Mouse (Mus musculus) spleen, adult 12 weeks (tissue): ENCODE measurements at regions not wholly inside any gene's neighbourhood (a gene's known extent, or its start where the extent isn't known, plus 50 kb on each side); places are given as distances from the start of the nearest gene placed in this dataset.

Source experiments
- DNase-seq: peaks from one replicate; pipeline ENCODE4 v3.0.0; 2022; ENCODE audit warnings: low spot score

GRCm38 (mm10) chr12:25453356-25453755, 356.4 kb upstream of the Id2 start:
- no peak for DNase-seq

DNA sequence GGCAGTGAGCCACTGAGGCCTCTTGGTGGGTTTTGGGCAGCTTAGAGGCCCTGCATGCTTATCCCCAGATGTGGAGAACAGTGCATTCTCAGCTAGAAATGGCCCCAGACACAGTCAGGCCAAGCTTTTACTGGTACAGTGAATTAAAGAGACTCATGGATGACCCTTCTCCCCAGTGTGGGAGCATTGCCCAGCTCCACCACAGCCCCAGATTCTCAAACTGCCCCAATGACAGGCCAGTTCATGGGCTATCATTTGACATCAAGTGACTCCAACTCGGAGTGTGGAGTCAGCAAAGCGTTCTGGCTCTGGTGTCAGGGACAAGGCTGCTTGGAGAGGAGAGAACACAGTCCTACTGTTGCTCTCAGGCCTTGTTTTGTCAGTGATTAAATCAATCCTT, 354.2 kb upstream of the Id2 start:
- no peak for DNase-seq

GRCm38 (mm10) chr12:25444355-25444754, 347.4 kb upstream of the Id2 start:
- DNase-seq = no peak

DNA sequence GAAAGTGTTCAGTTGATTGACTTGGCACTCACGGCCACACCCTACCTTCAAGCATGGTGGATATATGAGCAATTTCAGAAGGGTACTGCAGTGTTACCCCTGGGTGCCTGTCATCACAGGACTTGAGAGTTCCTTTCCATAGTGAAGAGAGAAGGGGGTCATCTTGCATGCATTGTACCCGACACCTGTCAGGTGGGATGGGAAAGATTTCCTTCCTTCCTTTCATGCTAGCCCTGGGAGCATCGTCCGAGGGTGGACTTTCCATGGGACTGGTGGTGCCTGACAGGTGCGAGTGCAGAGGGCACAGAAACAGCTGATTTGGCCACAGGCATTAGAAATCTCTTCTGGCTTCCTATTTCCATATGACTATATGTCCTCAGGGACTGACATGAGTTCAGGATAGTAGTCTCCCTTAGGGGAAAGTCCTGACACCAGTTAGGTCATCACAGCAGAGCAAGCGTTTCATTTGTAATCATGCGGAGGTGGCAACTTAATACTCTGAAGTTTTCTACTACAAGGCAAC, 342.1 kb upstream of the Id2 start:
- DNase-seq = no peak

GRCm38 (mm10) chr12:25438217-25439028, 341.5 kb upstream of the Id2 start:
- DNase-seq = no peak

DNA sequence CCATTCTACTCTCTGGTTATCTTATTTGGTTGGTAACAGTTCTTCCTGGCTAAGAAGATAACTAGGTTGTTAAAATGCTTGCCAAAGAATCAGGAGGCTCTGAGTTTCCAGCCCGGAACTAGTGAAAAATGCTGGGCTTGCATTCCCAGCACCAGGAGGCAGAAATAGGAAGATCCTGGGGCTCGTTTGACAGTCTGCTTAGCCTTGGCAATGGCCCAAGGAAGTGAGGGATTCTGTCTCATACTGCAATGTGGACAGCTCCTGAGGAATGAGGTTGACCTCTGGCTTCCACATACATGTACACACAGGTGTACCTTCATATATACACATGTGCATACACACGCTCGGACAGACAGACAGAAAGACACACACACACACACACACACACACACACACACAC, 340.6 kb upstream of the Id2 start:
- DNase-seq = no peak

- no peak for DNase-seq
Measured at GRCm38 (mm10) chr12:25436220-25436911, 339.4 kb upstream of the Id2 start.

GRCm38 (mm10) chr12:25432796-25433195, 335.9 kb upstream of the Id2 start:
- no peak for DNase-seq

GRCm38 (mm10) chr12:25430911-25431310, 334.0 kb upstream of the Id2 start:
- DNase-seq = no peak

DNA sequence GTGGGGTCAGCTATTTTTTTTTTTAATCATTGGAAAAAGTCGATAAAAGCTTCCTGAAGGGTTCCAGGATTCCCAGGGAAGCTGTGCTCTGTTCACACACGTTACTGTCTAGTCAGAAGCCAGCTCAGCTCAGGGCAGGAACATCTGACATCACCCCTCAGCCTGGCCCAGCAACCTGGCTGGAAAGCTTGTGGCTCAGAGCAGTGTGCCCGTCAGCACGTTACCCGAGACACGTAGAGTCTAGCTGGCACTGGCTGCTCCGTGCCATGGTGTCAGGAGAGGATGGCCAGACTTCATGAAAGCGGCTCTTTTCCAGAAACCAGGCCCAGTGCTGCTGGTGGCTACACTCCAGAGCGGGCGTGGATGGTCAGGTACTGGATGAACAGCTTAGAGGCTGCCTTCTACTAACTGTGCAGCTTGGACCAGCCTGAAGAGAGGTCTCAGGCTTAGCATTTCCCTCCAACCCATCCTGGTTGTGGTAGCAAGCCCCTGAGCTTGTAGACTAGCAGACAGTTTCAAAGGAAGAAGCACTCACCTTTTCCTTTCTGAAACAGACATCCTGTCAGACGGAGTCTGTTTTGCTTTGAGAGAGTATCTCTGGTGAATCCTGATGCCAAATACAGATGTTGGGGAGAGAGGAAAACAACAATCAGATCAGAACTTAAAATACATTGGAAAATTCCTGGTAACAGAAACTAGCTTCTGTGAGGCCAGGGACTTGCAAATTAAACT, 331.1 kb upstream of the Id2 start:
- no peak for DNase-seq

GRCm38 (mm10) chr12:25417336-25417735, 320.4 kb upstream of the Id2 start:
- no peak for DNase-seq

DNA sequence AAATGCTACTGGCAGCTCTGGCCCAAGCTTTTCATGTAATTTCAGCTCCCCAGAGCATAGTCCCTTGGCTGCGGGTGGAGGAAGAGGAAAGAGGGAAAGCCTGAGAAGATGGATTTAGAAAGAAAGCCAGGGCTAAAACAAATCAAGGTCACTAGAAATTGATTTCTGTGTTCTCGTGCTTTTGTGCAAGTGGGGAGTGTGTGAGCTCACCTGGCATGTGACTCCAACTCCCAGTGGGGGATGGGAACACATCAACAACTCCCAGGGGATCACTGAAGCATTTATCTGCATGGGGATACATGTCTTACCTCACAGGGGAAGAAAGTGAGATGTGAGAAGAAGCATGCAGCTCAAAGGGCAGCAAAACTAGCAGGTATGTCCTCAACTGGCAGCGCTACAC, 319.6 kb upstream of the Id2 start:
- no peak for DNase-seq

DNA sequence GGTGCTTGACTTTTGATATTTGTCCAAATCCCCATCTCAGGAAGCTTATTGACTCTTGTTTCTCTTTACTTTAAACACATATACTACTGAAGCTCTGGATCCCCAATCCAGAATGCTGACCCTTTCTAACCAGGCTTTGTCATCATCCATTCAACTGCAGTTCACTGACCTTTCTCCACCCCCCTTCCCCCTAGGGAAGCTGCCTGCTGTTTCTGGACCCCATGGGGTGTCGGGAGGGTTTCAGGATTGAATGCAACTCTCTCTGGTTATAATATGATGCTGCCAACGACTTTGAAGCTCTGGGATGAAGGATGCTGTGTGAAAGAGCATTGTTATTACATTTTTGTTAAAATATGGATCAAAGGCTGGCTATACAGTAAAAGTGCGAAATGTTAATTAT, 318.7 kb upstream of the Id2 start:
- DNase-seq = no peak

DNA sequence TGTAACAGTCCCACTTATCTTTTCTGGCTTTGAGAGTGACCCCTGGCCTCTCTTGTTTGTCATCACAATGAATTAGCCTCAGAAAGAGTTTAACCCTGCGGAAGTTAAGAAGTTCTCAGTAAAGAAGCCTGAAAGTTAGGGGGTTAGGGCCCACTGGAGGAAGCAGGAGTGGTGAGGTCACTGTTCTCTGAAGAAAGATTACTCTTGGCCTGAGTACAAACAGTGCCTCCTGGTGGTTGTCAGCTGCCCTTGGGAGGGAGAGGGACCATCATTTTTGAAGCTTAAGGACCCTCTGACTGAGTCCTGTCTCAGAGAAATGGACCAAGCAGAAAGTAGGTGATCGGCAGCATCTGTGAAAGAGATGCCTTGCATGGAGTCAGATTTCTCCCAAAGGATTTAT, 318.3 kb upstream of the Id2 start:
- DNase-seq = no peak

DNA sequence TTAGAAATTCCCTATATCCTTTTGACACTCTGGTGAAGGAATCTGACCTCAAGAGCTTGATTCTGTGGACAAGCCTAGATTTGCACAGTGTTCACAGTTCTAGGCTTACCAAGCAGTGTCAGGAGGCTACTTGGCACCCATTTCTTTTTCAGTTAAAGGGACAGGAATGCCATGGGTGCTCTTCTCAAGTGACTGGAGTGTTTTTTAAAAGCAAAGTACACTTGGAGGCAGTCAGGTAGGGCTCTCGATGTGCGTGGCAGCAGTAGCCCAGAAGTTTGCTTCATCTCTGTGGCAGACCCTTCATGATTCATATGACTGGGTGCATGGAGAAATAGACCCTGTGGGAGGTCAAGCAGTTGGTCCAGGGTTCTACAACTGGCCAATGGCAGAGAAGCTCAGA, 310.4 kb upstream of the Id2 start:
- DNase-seq = no peak

- no peak for DNase-seq
Measured at GRCm38 (mm10) chr12:25400326-25400725, 303.4 kb upstream of the Id2 start.

DNA sequence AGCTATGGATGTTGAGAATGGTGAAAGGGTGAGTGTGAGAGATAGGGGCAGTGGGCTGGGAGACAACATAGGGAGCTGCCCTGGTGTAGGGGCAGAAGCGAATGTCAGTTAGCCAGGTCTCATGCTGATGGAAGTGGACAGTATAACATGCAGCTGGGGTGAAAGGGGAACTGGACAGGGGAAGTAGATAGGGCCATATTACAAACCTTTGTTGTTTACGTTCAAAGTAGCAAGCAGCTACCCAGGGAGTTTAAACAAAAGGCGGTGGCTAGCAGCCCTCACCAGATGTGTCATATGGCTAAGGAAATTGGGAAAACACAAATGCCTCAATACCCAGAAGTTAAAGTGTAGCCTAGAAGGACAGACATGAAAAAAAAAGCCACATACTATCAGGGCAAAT, 301.8 kb upstream of the Id2 start:
- no peak for DNase-seq

DNA sequence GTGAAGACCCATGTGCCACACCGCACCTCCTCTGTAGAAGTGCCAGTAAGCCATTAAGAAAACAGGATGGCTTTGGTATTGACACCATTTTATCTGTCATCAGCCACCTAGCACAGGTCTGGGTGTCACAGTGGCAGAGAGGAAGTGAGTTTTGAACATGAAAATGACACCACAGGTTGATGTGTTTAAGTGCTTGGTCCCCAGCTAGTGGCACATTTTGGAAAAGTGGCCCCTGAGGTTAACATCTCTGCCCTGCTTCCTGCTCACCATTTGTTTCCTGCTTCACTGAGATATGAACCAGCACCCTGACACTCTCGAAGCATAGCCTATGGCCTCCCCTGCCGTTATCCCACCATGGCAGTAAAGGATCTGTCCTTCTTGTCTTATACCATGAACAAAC, 297.4 kb upstream of the Id2 start:
- no peak for DNase-seq

- DNase-seq = no peak
Measured at GRCm38 (mm10) chr12:25393501-25393900, 296.6 kb upstream of the Id2 start.

DNA sequence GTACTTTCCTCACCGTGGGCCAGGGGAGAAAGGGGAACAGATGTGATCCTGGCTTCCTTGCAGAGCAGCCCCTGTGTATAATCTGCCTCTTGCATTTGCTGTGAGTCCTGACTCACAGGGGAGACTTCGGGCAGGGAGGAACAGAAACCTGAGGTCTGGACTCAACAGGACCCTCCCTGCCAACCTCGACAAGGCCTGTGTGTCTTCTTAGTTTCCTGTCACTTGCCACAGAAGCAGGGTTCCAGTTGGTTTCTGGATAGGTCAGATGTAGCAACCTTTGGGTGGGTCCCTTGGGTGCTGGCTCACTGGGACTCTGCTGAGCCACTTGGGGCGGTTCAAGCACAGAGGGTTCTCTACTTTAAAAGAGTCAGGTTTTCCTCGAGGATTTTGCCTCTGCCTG, 292.3 kb upstream of the Id2 start:
- DNase-seq = no peak

- no peak for DNase-seq
Measured at GRCm38 (mm10) chr12:25387791-25388280, 290.9 kb upstream of the Id2 start.

DNA sequence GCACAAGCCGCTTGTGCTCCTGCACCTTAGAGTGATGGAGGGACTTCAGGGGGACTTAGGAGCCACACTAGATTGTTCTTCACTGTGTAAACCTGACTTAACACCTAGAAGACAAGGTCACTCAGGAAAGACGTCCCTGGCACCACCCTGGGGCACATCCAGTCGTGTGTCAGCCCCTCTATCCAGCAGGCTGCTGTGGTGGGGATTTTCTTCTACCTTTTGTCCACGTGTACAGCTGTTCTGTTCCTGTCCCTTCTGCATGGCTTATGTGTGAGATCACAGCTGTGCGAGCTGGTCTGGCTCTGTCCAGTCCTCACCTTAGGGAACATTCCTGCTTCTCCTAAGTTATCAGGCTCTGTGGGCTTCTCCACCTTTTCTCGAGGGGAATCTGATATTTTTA, 286.0 kb upstream of the Id2 start:
- DNase-seq = no peak

DNA sequence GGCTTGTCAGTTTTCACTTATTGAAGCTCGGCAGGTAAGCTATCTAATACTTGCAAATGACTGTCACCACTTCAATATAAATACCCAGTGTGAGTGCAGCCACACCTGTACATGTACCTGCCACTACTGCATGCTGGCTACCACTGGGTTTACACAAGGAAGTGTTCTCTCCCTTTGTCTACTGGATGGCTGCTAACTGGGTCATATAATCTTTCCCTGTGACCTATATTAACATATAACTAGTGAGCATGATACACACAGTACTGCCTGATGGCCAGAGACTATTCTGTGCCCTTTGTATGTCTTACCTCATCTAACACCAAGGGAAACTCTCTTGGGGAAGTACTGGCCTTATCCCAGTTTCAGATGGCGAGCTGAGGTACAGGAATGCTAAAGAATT, 285.5 kb upstream of the Id2 start:
- no peak for DNase-seq
